Mouse (Mus musculus): ENCODE data around the gene Itm2c.

- TF ChIP-seq POLR2A (IDR thresholded peaks at IDR 0.05; ENCODE audit: extremely low read depth, insufficient read depth, low read length) (no peak), CTCF (IDR thresholded peaks at IDR 0.05; ENCODE audit: extremely low read depth, insufficient read depth, low read length) (no peak)
Measured at GRCm38 (mm10) chr1:85897901-85898760, 4.0 kb downstream of the Itm2c start.
